Mouse (Mus musculus) kidney, embryonic 15.5 days (tissue): ENCODE measurements around the gene Vezt. TPM values are rescaled to one million over a fixed set of nuclear protein-coding genes. Genes with fewer than 3 reads are reported as not detected.
A peak's percentile ranks its signal among the peaks of the same experiment; 100 is the strongest.

Experiments
- ATAC-seq: fragments of 200-750 bp; cut with Nextera tagmentation; replicated peaks from 2 replicates; pipeline ENCODE4 v1.8.0; 2017; ENCODE audit warnings: moderate TSS enrichment; ENCODE audit not compliant: low FRiP score
- H3K27ac ChIP-seq: fragments of 300-500 bp; sonication (generic); 2 replicates; pipeline ENCODE4 v1.5.1; 2015; ENCODE audit warnings: mild to moderate bottlenecking, inconsistent platforms
- H3K27me3 ChIP-seq: fragments of 300-500 bp; sonication (generic); 2 replicates; pipeline ENCODE4 v1.6.1; 2015; ENCODE audit warnings: inconsistent platforms
- H3K36me3 ChIP-seq: fragments of 300-500 bp; sonication (generic); 2 replicates; pipeline ENCODE4 v1.6.1; 2015; ENCODE audit warnings: inconsistent platforms
- H3K4me1 ChIP-seq: fragments of 300-500 bp; sonication (generic); 2 replicates; pipeline ENCODE4 v1.6.1; 2015; ENCODE audit warnings: inconsistent platforms
- H3K4me2 ChIP-seq: fragments of 300-500 bp; sonication (generic); 2 replicates; pipeline ENCODE4 v1.6.1; 2015; ENCODE audit warnings: moderate library complexity, mild to moderate bottlenecking, inconsistent platforms
- H3K4me3 ChIP-seq: fragments of 300-500 bp; sonication (generic); replicated peaks from 2 replicates; pipeline ENCODE4 v1.5.1; 2015; ENCODE audit warnings: mild to moderate bottlenecking, inconsistent platforms
- H3K9ac ChIP-seq: fragments of 300-500 bp; sonication (generic); 2 replicates; pipeline ENCODE4 v1.6.1; 2015; ENCODE audit warnings: mild to moderate bottlenecking, inconsistent platforms
- H3K9me3 ChIP-seq: fragments of 300-500 bp; sonication (generic); replicated peaks from 2 replicates; pipeline ENCODE4 v1.6.1; 2016; ENCODE audit warnings: inconsistent platforms
- WGBS: fragments of 180-500 bp; shearing (Covaris S2); methylation state at CpG from one replicate; pipeline ENCODE4 v1.1.7; 2015; ENCODE audit warnings: mixed read lengths; 5-methylcytosine and 5-hydroxymethylcytosine counted together
- polyA plus RNA-seq: library from polyadenylated mRNA; unstranded; fragments of >200 nt; fragmentation: Nextera tagmentation; extraction: Ambion mirVana; gene quantifications from 2 replicates; pipeline ENCODE4 v1.2.1, GENCODE M21; 2015

Vezt gene
- polyA plus RNA-seq, 1 experiment from 2014 or later = 23.6 TPM

- H3K9ac ChIP-seq = no peak overlapping the region
- no peaks in the 10 kb centered on the region for H3K27me3 ChIP-seq
- 0 out of 2 replicates have a peak overlapping the region, but pooled peaks have one; percentile 18 for H3K27ac ChIP-seq
- H3K9me3 ChIP-seq = no peaks in the 10 kb centered on the region
- 26% methylated on average over 5 of the region's 5 CpGs for whole genome bisulfite sequencing
- H3K4me1 ChIP-seq = peaks cover 16% of the 10 kb centered on the region
- H3K4me3 ChIP-seq = no peak overlapping the region
- H3K36me3 ChIP-seq = no peaks in the 10 kb centered on the region
- ATAC-seq = no peak
- no peak overlapping the region for H3K4me2 ChIP-seq
These were observed 91.4 kb downstream of the Vezt start for GRCm38 (mm10) chr10:93944241-93944640.

- no peak for ATAC-seq
These were observed 95.3 kb downstream of the Vezt start for GRCm38 (mm10) chr10:93940279-93940678.

GRCm38 (mm10) chr10:93939676-93940075 is 95.9 kb downstream of the Vezt start:
- ATAC-seq = no peak
- Histone ChIP-seq H3K4me3 (no peak overlapping the region), H3K9ac (no peak overlapping the region), H3K9me3 (no peaks in the 10 kb centered on the region), H3K4me1 (peaks cover 6% of the 10 kb centered on the region; the same call in 1 of the 2 replicates), H3K4me2 (no peak overlapping the region), H3K36me3 (no peaks in the 10 kb centered on the region), H3K27me3 (no peaks in the 10 kb centered on the region), H3K27ac (no peak overlapping the region)
- WGBS = 87% methylated on average over 8 of the region's 8 CpGs

More at GRCm38 (mm10) chr10:93940279-93940678, 95.3 kb downstream of the Vezt start:
- 81% methylated on average over 5 of the region's 5 CpGs for WGBS
- Histone ChIP-seq H3K9me3 (no peaks in the 10 kb centered on the region), H3K27ac (no peak overlapping the region), H3K4me1 (peaks cover 8% of the 10 kb centered on the region), H3K9ac (no peak overlapping the region), H3K4me2 (no peak overlapping the region), H3K4me3 (no peak overlapping the region), H3K27me3 (no peaks in the 10 kb centered on the region), H3K36me3 (no peaks in the 10 kb centered on the region)

- 86% methylated on average over 20 of the region's 20 CpGs for WGBS
- Histone ChIP-seq H3K36me3 (no peaks in the 10 kb centered on the region), H3K9me3 (no peaks in the 10 kb centered on the region), H3K27ac (no peak overlapping the region), H3K4me3 (no peak overlapping the region), H3K27me3 (no peaks in the 10 kb centered on the region), H3K4me2 (no peak overlapping the region), H3K4me1 (0 out of 2 replicates have a peak, but pooled peaks cover 2% of the 10 kb centered on the region), H3K9ac (no peak overlapping the region)
- ATAC-seq = no peak
These were observed 96.8 kb downstream of the Vezt start for GRCm38 (mm10) chr10:93938844-93939271.

- WGBS = 51% methylated on average over 9 of the region's 9 CpGs
- no peaks in the 10 kb centered on the region for H3K27me3 ChIP-seq
- H3K4me3 ChIP-seq = no peak overlapping the region
- peak; percentile 66; the same call in 1 of the 2 replicates for ATAC-seq
- H3K4me2 ChIP-seq = 0 out of 2 replicates have a peak overlapping the region, but pooled peaks have one; percentile 6
- 0 out of 2 replicates have a peak overlapping the region, but pooled peaks have one; percentile 2 for H3K27ac ChIP-seq
- no peaks in the 10 kb centered on the region for H3K9me3 ChIP-seq
- H3K36me3 ChIP-seq = no peaks in the 10 kb centered on the region
- H3K9ac ChIP-seq = no peak overlapping the region
- 0 out of 2 replicates have a peak, but pooled peaks cover 3% of the 10 kb centered on the region for H3K4me1 ChIP-seq
These were observed 101.6 kb downstream of the Vezt start for GRCm38 (mm10) chr10:93933980-93934379.

DNA sequence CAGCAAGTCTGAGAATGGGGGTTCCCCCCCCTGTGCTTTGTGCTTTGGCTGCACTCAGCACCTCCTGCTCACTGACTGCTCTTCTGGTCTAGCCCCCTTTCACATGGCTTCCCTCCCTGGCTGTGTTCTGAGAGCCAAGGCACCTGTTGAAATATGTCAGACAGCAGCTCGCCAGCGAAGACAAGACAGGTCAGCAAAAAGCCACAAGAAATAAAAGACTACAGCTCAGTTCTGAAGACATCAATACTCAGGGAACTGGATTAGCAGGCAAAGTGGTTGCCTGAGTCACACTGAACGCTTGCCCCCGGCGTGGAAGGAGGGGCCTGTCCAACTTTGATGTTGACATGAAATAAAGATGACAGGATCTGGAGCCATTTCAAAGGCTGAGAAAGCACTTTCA is 102.8 kb downstream of the Vezt start:
- Histone ChIP-seq H3K4me2 (no peak overlapping the region), H3K27ac (no peak overlapping the region), H3K9me3 (no peaks in the 10 kb centered on the region), H3K27me3 (no peaks in the 10 kb centered on the region), H3K4me1 (0 out of 2 replicates have a peak, but pooled peaks cover 3% of the 10 kb centered on the region), H3K4me3 (no peak overlapping the region), H3K36me3 (no peaks in the 10 kb centered on the region), H3K9ac (no peak overlapping the region)
- whole genome bisulfite sequencing = 50% methylated on average over 5 of the region's 5 CpGs
- ATAC-seq = no peak

DNA sequence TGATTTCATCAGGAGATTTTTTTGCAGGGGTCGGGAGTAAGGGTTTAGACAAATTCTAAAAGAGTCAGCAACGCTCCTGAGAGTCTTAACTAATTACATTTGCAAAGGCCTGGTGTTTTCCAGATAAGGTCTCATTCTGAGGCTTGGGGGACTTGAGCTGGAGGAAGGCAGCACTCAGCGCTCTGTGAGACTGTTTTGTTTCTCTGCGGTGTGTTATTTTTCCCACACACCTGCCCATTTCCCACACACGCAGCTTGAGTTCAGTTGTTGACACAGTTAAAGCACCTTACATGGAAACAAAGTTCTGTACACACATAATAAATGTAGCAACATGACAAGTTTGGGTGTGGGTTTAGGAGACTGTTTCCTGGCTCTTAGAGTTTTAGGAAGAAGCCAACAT is 103.6 kb downstream of the Vezt start:
- 75% methylated on average over 5 of the region's 5 CpGs for WGBS
- H3K4me3 ChIP-seq = no peak overlapping the region
- no peaks in the 10 kb centered on the region for H3K9me3 ChIP-seq
- H3K27me3 ChIP-seq = no peaks in the 10 kb centered on the region
- no peak overlapping the region for H3K27ac ChIP-seq
- no peak overlapping the region for H3K4me2 ChIP-seq
- H3K9ac ChIP-seq = no peak overlapping the region
- no peaks in the 10 kb centered on the region for H3K36me3 ChIP-seq
- ATAC-seq = no peak
- H3K4me1 ChIP-seq = 0 out of 2 replicates have a peak, but pooled peaks cover 3% of the 10 kb centered on the region

GRCm38 (mm10) chr10:93931431-93931830 is 104.2 kb downstream of the Vezt start:
- H3K9ac ChIP-seq = no peak overlapping the region
- H3K27ac ChIP-seq = no peak overlapping the region
- H3K9me3 ChIP-seq = no peaks in the 10 kb centered on the region
- no peak overlapping the region for H3K4me2 ChIP-seq
- ATAC-seq = no peak
- H3K27me3 ChIP-seq = no peaks in the 10 kb centered on the region
- 72% methylated on average over 9 of the region's 9 CpGs for WGBS
- H3K4me3 ChIP-seq = no peak overlapping the region
- H3K36me3 ChIP-seq = no peaks in the 10 kb centered on the region
- 0 out of 2 replicates have a peak, but pooled peaks cover 3% of the 10 kb centered on the region for H3K4me1 ChIP-seq

DNA sequence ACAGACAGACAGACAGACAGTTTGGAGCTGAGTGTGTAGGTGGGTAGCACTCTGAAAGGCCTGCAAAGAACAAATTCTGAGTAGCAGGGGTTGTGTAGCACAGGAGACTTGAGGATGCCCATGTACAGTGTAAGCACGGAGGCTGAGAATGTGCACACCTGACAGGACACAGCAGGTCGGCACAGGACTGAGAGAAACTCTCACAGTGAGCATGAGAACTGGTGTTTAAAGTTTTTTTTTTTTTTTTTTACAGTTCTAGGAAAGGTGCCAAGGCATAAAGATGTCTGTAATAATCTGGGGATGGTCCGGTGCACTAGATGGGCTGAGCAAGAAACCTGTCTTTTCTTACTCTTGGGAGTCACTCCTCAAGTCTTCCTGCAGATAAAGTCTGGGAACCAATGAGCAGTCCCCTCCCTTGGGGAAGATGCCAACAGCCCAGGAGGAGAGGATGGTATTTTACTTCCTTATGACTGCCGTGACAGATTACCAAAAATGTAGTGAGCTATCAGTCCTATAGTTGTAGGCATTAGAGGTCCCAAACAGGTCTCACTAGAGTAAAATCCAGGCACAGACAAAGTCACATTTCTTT is 105.3 kb downstream of the Vezt start:
- no peaks in the 10 kb centered on the region for H3K9me3 ChIP-seq
- no peak overlapping the region for H3K9ac ChIP-seq
- no peak for ATAC-seq
- no peak overlapping the region for H3K27ac ChIP-seq
- no peak overlapping the region for H3K4me3 ChIP-seq
- H3K4me2 ChIP-seq = no peak overlapping the region
- 0 out of 2 replicates have a peak, but pooled peaks cover 3% of the 10 kb centered on the region for H3K4me1 ChIP-seq
- no peaks in the 10 kb centered on the region for H3K27me3 ChIP-seq
- 79% methylated on average over 4 of the region's 4 CpGs for WGBS
- no peaks in the 10 kb centered on the region for H3K36me3 ChIP-seq

GRCm38 (mm10) chr10:93924666-93925065 is 111.0 kb downstream of the Vezt start:
- Histone ChIP-seq H3K4me1 (no peaks in the 10 kb centered on the region), H3K9ac (no peak overlapping the region), H3K4me3 (no peak overlapping the region), H3K27ac (no peak overlapping the region), H3K4me2 (no peak overlapping the region), H3K27me3 (no peaks in the 10 kb centered on the region), H3K9me3 (no peaks in the 10 kb centered on the region), H3K36me3 (no peaks in the 10 kb centered on the region)
- 82% methylated on average over 5 of the region's 5 CpGs for WGBS
- no peak for ATAC-seq

DNA sequence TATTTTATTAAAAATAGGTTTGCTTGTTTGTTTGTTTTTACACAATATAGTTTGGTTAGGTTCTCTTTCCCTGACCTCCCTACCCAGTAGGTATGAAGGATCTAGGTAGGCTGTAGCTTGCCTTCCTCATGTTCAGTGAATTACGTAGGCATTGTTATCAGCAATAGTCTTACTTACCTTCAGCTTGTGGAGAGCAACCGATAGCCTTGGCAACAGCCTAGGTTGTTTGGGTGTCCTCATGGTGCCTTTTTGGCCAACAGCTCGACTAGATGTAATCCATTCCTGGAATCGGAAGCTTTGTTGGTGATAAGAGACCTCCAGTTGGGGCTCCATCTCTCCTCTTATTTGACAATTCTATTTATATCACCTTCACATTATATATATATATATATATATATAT is 114.5 kb downstream of the Vezt start:
- no peak for ATAC-seq
- Histone ChIP-seq H3K4me1 (no peaks in the 10 kb centered on the region), H3K4me3 (no peak overlapping the region)

GRCm38 (mm10) chr10:93919227-93919626 is 116.4 kb downstream of the Vezt start:
- Histone ChIP-seq H3K4me3 (no peak overlapping the region), H3K4me1 (no peaks in the 10 kb centered on the region), H3K9me3 (no peaks in the 10 kb centered on the region), H3K36me3 (no peaks in the 10 kb centered on the region), H3K27me3 (0 out of 2 replicates have a peak, but pooled peaks cover 6% of the 10 kb centered on the region), H3K9ac (no peak overlapping the region), H3K4me2 (0 out of 2 replicates have a peak overlapping the region, but pooled peaks have one; percentile 8), H3K27ac (peak overlapping the region; percentile 66)
- 57% methylated on average over 13 of the region's 13 CpGs for WGBS
- no peak for ATAC-seq

More for the DNA sequence above, 114.5 kb downstream of the Vezt start:
- H3K9ac ChIP-seq = no peak overlapping the region
- WGBS = 95% methylated on average over 4 of the region's 4 CpGs
- no peaks in the 10 kb centered on the region for H3K9me3 ChIP-seq
- H3K27ac ChIP-seq = no peak overlapping the region
- no peaks in the 10 kb centered on the region for H3K36me3 ChIP-seq
- H3K27me3 ChIP-seq = no peaks in the 10 kb centered on the region
- no peak overlapping the region for H3K4me2 ChIP-seq
